Mouse (Mus musculus) bone marrow macrophage, adult 2 months (primary cell): ENCODE data around the gene Ppp2r5b.

Source experiments
- CTCF ChIP-seq: IDR thresholded peaks from 2 replicates; pipeline ENCODE4 v1.5.1; 2012; ENCODE audit warnings: low read depth, mild to moderate bottlenecking, low read length, moderate library complexity
- POLR2A ChIP-seq: IDR thresholded peaks from 2 replicates; pipeline ENCODE4 v1.6.1; 2012; ENCODE audit warnings: mild to moderate bottlenecking, low read depth, low read length, borderline replicate concordance

GRCm38 (mm10) chr19:6241274-6242107, 5.8 kb upstream of the Ppp2r5b start, which contains the start of gene Atg2a:
- no peak for TF ChIP-seq CTCF
- TF ChIP-seq POLR2A, result no peak
